Mouse (Mus musculus) hindbrain, postnatal 0 days (tissue): ENCODE measurements around the gene Soga1. TPM values are rescaled to one million over a fixed set of nuclear protein-coding genes. Genes with fewer than 3 reads are reported as not detected.

Experiments
- ATAC-seq: fragments of 200-750 bp; cut with Nextera tagmentation; 2 replicates; pipeline ENCODE4 v1.8.0; 2017; ENCODE audit warnings: mild to moderate bottlenecking, moderate TSS enrichment, moderate library complexity
- DNase-seq: peaks from one replicate; pipeline ENCODE4 v3.0.0-alpha.2; 2015; ENCODE audit warnings: low spot score
- H3K27ac ChIP-seq: fragments of 300-500 bp; sonication (generic); 2 replicates; pipeline ENCODE4 v1.5.1; 2014; ENCODE audit warnings: mild to moderate bottlenecking
- H3K27me3 ChIP-seq: fragments of 300-500 bp; sonication (generic); 2 replicates; pipeline ENCODE4 v1.6.1; 2014; ENCODE audit warnings: low read length, mixed read lengths; ENCODE audit not compliant: insufficient read depth
- H3K36me3 ChIP-seq: fragments of 300-500 bp; sonication (generic); 2 replicates; pipeline ENCODE4 v1.6.1; 2014; ENCODE audit warnings: low read length, mixed read lengths; ENCODE audit not compliant: insufficient read depth
- H3K4me1 ChIP-seq: fragments of 300-500 bp; sonication (generic); 2 replicates; pipeline ENCODE4 v1.6.1; 2014; ENCODE audit warnings: antibody characterized with exemption, low read length, mixed read lengths; ENCODE audit not compliant: insufficient read depth
- H3K4me2 ChIP-seq: fragments of 300-500 bp; sonication (generic); 2 replicates; pipeline ENCODE4 v1.6.1; 2014; ENCODE audit warnings: low read depth, mild to moderate bottlenecking, low read length, moderate library complexity, mixed read lengths
- H3K4me3 ChIP-seq: fragments of 300-500 bp; sonication (generic); 2 replicates; pipeline ENCODE4 v1.5.1; 2014; ENCODE audit warnings: low read length
- H3K9ac ChIP-seq: fragments of 300-500 bp; sonication (generic); replicated peaks from 2 replicates; pipeline ENCODE4 v1.6.1; 2014; ENCODE audit warnings: mild to moderate bottlenecking, low read length, moderate library complexity, mixed read lengths
- H3K9me3 ChIP-seq: fragments of 300-500 bp; sonication (generic); 2 replicates; pipeline ENCODE4 v1.6.1; 2016; ENCODE audit warnings: low read length, mixed read lengths
- CTCF ChIP-seq: IDR thresholded peaks from 2 replicates; pipeline ENCODE4 v1.5.1; 2016; ENCODE audit warnings: antibody characterized with exemption, control low read depth, low read depth
- WGBS: fragments of 180-500 bp; shearing (Covaris S2); extraction: QIAGEN DNeasy Blood & Tissue Kit; methylation state at CpG from one replicate; pipeline ENCODE4 v1.1.7; 2014; 5-methylcytosine and 5-hydroxymethylcytosine counted together
- polyA plus RNA-seq: library from polyadenylated mRNA; unstranded; fragments of >200 nt; fragmentation: Nextera tagmentation; extraction: Ambion mirVana; gene quantifications from 2 replicates; pipeline ENCODE4 v1.2.1, GENCODE M21; 2015
- total RNA-seq: library from RNA; depleted of rRNA; stranded (reverse); fragments of >200 nt; gene quantifications from 2 replicates; pipeline ENCODE4 v1.2.3, GENCODE M21; 2014

Gene Soga1
- total and polyA plus RNA-seq, 2 experiments from 2014 or later, result 3.5 to 120 TPM

GRCm38 (mm10) chr2:156982864-156983263 is 96.2 kb downstream of the Soga1 start:
- ATAC-seq (no peak), DNase-seq (no peak)
- Histone ChIP-seq H3K4me2 (no peak overlapping the region), H3K4me3 (no peak overlapping the region), H3K9ac (no peak overlapping the region), H3K9me3 (no peaks in the 10 kb centered on the region), H3K36me3 (no peaks in the 10 kb centered on the region), H3K4me1 (0 out of 2 replicates have a peak, but pooled peaks cover 6% of the 10 kb centered on the region), H3K27ac (peak overlapping the region; percentile 20; the same call in 1 of the 2 replicates), H3K27me3 (no peaks in the 10 kb centered on the region)
- TF ChIP-seq CTCF, result no peak
- WGBS, result 57% methylated on average over 2 of the region's 2 CpGs

GRCm38 (mm10) chr2:156981291-156981690 is 97.8 kb downstream of the Soga1 start:
- no peak for TF ChIP-seq CTCF
- Histone ChIP-seq H3K27me3 (no peaks in the 10 kb centered on the region), H3K27ac (no peak overlapping the region), H3K4me2 (no peak overlapping the region), H3K4me3 (no peak overlapping the region), H3K36me3 (no peaks in the 10 kb centered on the region), H3K9me3 (no peaks in the 10 kb centered on the region), H3K4me1 (peaks cover 17% of the 10 kb centered on the region), H3K9ac (no peak overlapping the region)
- no peak for ATAC-seq
- WGBS, result 84% methylated on average over 4 of the region's 4 CpGs
- DNase-seq, result no peak

- no peak for TF ChIP-seq CTCF
- 66% methylated on average over 2 of the region's 2 CpGs for WGBS
- no peak for ATAC-seq
Measured at GRCm38 (mm10) chr2:156980059-156980458, 99.0 kb downstream of the Soga1 start.

GRCm38 (mm10) chr2:156976711-156977110 is 102.3 kb downstream of the Soga1 start:
- Histone ChIP-seq H3K27me3 (no peaks in the 10 kb centered on the region), H3K9me3 (no peaks in the 10 kb centered on the region), H3K36me3 (no peaks in the 10 kb centered on the region), H3K9ac (no peak overlapping the region), H3K27ac (peak overlapping the region; percentile 56; the same call in 1 of the 2 replicates), H3K4me3 (no peak overlapping the region), H3K4me1 (peaks cover 13% of the 10 kb centered on the region), H3K4me2 (no peak overlapping the region)
- DNase-seq, result peak; percentile 66
- peak; percentile 76; the same call in 1 of the 2 replicates for ATAC-seq
- no peak for TF ChIP-seq CTCF

More at GRCm38 (mm10) chr2:156980059-156980458, 99.0 kb downstream of the Soga1 start:
- Histone ChIP-seq H3K4me2 (no peak overlapping the region), H3K27ac (no peak overlapping the region), H3K4me1 (peaks cover 19% of the 10 kb centered on the region), H3K9ac (no peak overlapping the region), H3K9me3 (no peaks in the 10 kb centered on the region), H3K36me3 (no peaks in the 10 kb centered on the region), H3K4me3 (no peak overlapping the region), H3K27me3 (no peaks in the 10 kb centered on the region)
- peak; percentile 12 for DNase-seq

GRCm38 (mm10) chr2:156974967-156975366 is 104.1 kb downstream of the Soga1 start:
- Histone ChIP-seq H3K27me3 (no peaks in the 10 kb centered on the region), H3K4me2 (no peak overlapping the region), H3K4me3 (no peak overlapping the region), H3K9ac (no peak overlapping the region), H3K9me3 (no peaks in the 10 kb centered on the region), H3K36me3 (no peaks in the 10 kb centered on the region), H3K4me1 (peaks cover 13% of the 10 kb centered on the region), H3K27ac (no peak overlapping the region)
- 66% methylated on average over 2 of the region's 2 CpGs for WGBS
- no peak for TF ChIP-seq CTCF
- ATAC-seq (no peak), DNase-seq (no peak)

GRCm38 (mm10) chr2:156973316-156974100 is 105.5 kb downstream of the Soga1 start:
- TF ChIP-seq CTCF, result no peak
- WGBS, result 67% methylated on average over 5 of the region's 5 CpGs
- Histone ChIP-seq H3K4me2 (no peak overlapping the region), H3K4me1 (peaks cover 13% of the 10 kb centered on the region), H3K27me3 (no peaks in the 10 kb centered on the region), H3K4me3 (no peak overlapping the region), H3K27ac (no peak overlapping the region), H3K9me3 (no peaks in the 10 kb centered on the region), H3K9ac (no peak overlapping the region), H3K36me3 (no peaks in the 10 kb centered on the region)
- ATAC-seq (no peak), DNase-seq (no peak)

GRCm38 (mm10) chr2:156970253-156970652 is 108.8 kb downstream of the Soga1 start:
- H3K36me3 ChIP-seq, result no peaks in the 10 kb centered on the region
- H3K4me2 ChIP-seq, result no peak overlapping the region
- H3K27ac ChIP-seq, result no peak overlapping the region
- no peak for ATAC-seq
- WGBS, result 59% methylated on average over 7 of the region's 7 CpGs
- H3K27me3 ChIP-seq, result no peaks in the 10 kb centered on the region
- TF ChIP-seq CTCF, result no peak
- H3K4me1 ChIP-seq, result no peaks in the 10 kb centered on the region
- no peaks in the 10 kb centered on the region for H3K9me3 ChIP-seq
- H3K9ac ChIP-seq, result no peak overlapping the region
- DNase-seq, result no peak
- H3K4me3 ChIP-seq, result no peak overlapping the region
